Mouse (Mus musculus): ENCODE data around the gene Olfr1293-ps. TPM values are rescaled to one million over a fixed set of nuclear protein-coding genes. Genes with fewer than 3 reads are reported as not detected.

Olfr1293-ps gene
- not detected in 2 replicates for polyA plus RNA-seq (2015; fragmentation: Nextera tagmentation; extraction: Ambion mirVana)

DNA sequence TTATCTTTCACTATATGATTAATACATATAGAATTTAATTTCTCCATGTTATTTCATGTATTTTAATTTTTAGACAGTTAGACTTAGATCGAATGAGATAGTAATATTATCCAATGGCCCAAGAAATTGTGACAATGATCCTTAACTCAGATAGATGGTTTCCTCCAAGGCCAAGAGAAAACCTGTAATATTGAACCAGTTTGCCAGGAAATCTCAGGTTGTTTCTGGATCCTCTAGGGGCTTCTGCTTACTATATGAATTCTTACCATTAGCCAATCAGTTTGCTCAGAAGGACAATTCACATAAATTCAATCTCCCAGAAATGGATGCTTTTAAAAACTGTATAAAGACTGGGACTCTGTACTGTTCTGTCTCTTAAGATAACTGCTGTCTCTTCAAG, at the start of gene Olfr1293-ps:
Gene Olfr1293-ps, plus strand, starts transcription at position 301 of the 400 bp plus-strand sequence.

GRCm38 (mm10) chr2:111480519-111480918, 44.5 kb upstream of the Olfr1293-ps start, which contains the start of gene Olfr1289:
TSS of gene Olfr1289 (plus strand) at chr2:111480819.

GRCm38 (mm10) chr2:111493729-111494128, 31.3 kb upstream of the Olfr1293-ps start, which contains the start of gene Olfr1290:
TSS of gene Olfr1290 (minus strand) at chr2:111493829.

DNA sequence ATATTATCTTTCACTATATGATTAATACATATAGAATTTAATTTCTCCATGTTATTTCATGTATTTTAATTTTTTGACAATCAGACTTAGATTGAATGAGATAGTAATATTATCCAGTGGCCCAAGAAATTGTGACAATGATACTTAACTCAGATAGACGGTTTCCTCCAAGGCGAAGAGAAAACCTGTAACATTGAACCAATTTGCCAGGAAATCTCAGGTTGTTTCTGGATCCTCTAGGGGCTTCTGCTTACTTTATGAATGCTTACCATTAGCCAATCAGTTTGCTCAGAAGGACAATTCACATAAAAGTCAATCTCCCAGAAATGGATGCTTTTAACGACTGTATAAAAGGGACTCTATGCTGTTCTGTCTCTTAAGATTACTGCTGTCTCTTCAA, 28.1 kb upstream of the Olfr1293-ps start, which contains the start of gene Olfr1291-ps1:
Gene Olfr1291-ps1, plus strand, starts transcription at position 301 of the 400 bp plus-strand sequence.

GRCm38 (mm10) chr2:111540191-111540590, 15.2 kb downstream of the Olfr1293-ps start, which contains the start of gene Olfr1294:
TSS of gene Olfr1294 (minus strand) at chr2:111540291.

GRCm38 (mm10) chr2:111569581-111569980, 44.6 kb downstream of the Olfr1293-ps start, which contains the start of gene Olfr1295:
TSS of gene Olfr1295 (minus strand) at chr2:111569681.

Other genes starting within 250 kb of the Olfr1293-ps start
- not detected in 2 replicates for gene Olfr1278, start 235.1 kb upstream of the Olfr1293-ps start, polyA plus RNA-seq (2015; fragmentation: Nextera tagmentation; extraction: Ambion mirVana)
- gene Olfr1279, start 224.6 kb upstream of the Olfr1293-ps start, polyA plus RNA-seq (2015; fragmentation: Nextera tagmentation; extraction: Ambion mirVana), result not detected in 2 replicates
- gene Olfr1280, start 211.2 kb upstream of the Olfr1293-ps start, polyA plus RNA-seq (2015; fragmentation: Nextera tagmentation; extraction: Ambion mirVana), result not detected in 2 replicates
- not detected in 2 replicates for gene Olfr1281, start 198.7 kb upstream of the Olfr1293-ps start, polyA plus RNA-seq (2015; fragmentation: Nextera tagmentation; extraction: Ambion mirVana)
- not detected in 2 replicates for gene Olfr1282, start 189.1 kb upstream of the Olfr1293-ps start, polyA plus RNA-seq (2015; fragmentation: Nextera tagmentation; extraction: Ambion mirVana)
- not detected in 2 replicates for gene Olfr1283, start 158.4 kb upstream of the Olfr1293-ps start, polyA plus RNA-seq (2015; fragmentation: Nextera tagmentation; extraction: Ambion mirVana)
- not detected in 2 replicates for gene Olfr1284, start 149.7 kb upstream of the Olfr1293-ps start, polyA plus RNA-seq (2015; fragmentation: Nextera tagmentation; extraction: Ambion mirVana)
- not detected in 2 replicates for gene Olfr1286, start 102.1 kb upstream of the Olfr1293-ps start, polyA plus RNA-seq (2015; fragmentation: Nextera tagmentation; extraction: Ambion mirVana)
- gene Olfr1287, start 76.1 kb upstream of the Olfr1293-ps start, polyA plus RNA-seq (2015; fragmentation: Nextera tagmentation; extraction: Ambion mirVana), result not detected in 2 replicates
- not detected in 2 replicates for gene Olfr1288, start 51.1 kb upstream of the Olfr1293-ps start, polyA plus RNA-seq (2015; fragmentation: Nextera tagmentation; extraction: Ambion mirVana)
- gene Olfr1289, start 44.4 kb upstream of the Olfr1293-ps start, polyA plus RNA-seq (2015; fragmentation: Nextera tagmentation; extraction: Ambion mirVana), result not detected in 2 replicates
- gene Olfr1290, start 31.4 kb upstream of the Olfr1293-ps start, polyA plus RNA-seq (2015; fragmentation: Nextera tagmentation; extraction: Ambion mirVana), result 0.24 and 0.60 TPM in 2 replicates
- not detected in 2 replicates for gene Olfr1291-ps1, start 28.0 kb upstream of the Olfr1293-ps start, polyA plus RNA-seq (2015; fragmentation: Nextera tagmentation; extraction: Ambion mirVana)
- not detected in 2 replicates for gene Olfr1294, start 15.1 kb downstream of the Olfr1293-ps start, polyA plus RNA-seq (2015; fragmentation: Nextera tagmentation; extraction: Ambion mirVana)
- not detected in 2 replicates for gene Olfr1295, start 44.5 kb downstream of the Olfr1293-ps start, polyA plus RNA-seq (2015; fragmentation: Nextera tagmentation; extraction: Ambion mirVana)
- not detected in 2 replicates for gene Olfr1297, start 101.3 kb downstream of the Olfr1293-ps start, polyA plus RNA-seq (2015; fragmentation: Nextera tagmentation; extraction: Ambion mirVana)
- not detected in 2 replicates for gene Olfr1298, start 124.0 kb downstream of the Olfr1293-ps start, polyA plus RNA-seq (2015; fragmentation: Nextera tagmentation; extraction: Ambion mirVana)
- not detected in 2 replicates for gene Olfr1299, start 136.2 kb downstream of the Olfr1293-ps start, polyA plus RNA-seq (2015; fragmentation: Nextera tagmentation; extraction: Ambion mirVana)
- not detected in 2 replicates for gene Olfr1301, start 225.8 kb downstream of the Olfr1293-ps start, polyA plus RNA-seq (2015; fragmentation: Nextera tagmentation; extraction: Ambion mirVana)

All from urinary bladder, postnatal 0 days (tissue).